Mouse (Mus musculus) heart, postnatal 0 days (tissue): ENCODE measurements around the gene Cfp. TPM values are rescaled to one million over a fixed set of nuclear protein-coding genes. Genes with fewer than 3 reads are reported as not detected.
A peak's percentile ranks its signal among the peaks of the same experiment; 100 is the strongest.

ENCODE experiments used
- ATAC-seq: fragments of 200-750 bp; cut with Nextera tagmentation; 2 replicates; pipeline ENCODE4 v1.8.0; 2017; ENCODE audit warnings: low read depth, moderate number of reproducible peaks, moderate library complexity; ENCODE audit not compliant: insufficient read depth
- DNase-seq: peaks from one replicate; pipeline ENCODE4 v3.0.0-alpha.2; 2016; ENCODE audit warnings: low spot score
- H3K27ac ChIP-seq: fragments of 300-500 bp; sonication (generic); 2 replicates; pipeline ENCODE4 v1.5.1; 2014; ENCODE audit warnings: low read depth, mild to moderate bottlenecking
- H3K27me3 ChIP-seq: fragments of 300-500 bp; sonication (generic); 2 replicates; pipeline ENCODE4 v1.6.1; 2014; ENCODE audit warnings: low read length, mixed read lengths; ENCODE audit not compliant: control insufficient read depth, insufficient read depth
- H3K36me3 ChIP-seq: fragments of 300-500 bp; sonication (generic); replicated peaks from 2 replicates; pipeline ENCODE4 v1.6.1; 2014; ENCODE audit warnings: low read length, mixed read lengths; ENCODE audit not compliant: control insufficient read depth, insufficient read depth
- H3K4me1 ChIP-seq: fragments of 300-500 bp; sonication (generic); 2 replicates; pipeline ENCODE4 v1.6.1; 2014; ENCODE audit warnings: antibody characterized with exemption; ENCODE audit not compliant: control insufficient read depth, insufficient read depth
- H3K4me2 ChIP-seq: fragments of 300-500 bp; sonication (generic); 2 replicates; pipeline ENCODE4 v1.6.1; 2014; ENCODE audit warnings: low read depth, mild to moderate bottlenecking, low read length, moderate library complexity
- H3K4me3 ChIP-seq: fragments of 300-500 bp; sonication (generic); 2 replicates; pipeline ENCODE4 v1.5.1; 2014; ENCODE audit warnings: low read depth, low read length
- H3K9ac ChIP-seq: fragments of 300-500 bp; sonication (generic); replicated peaks from 2 replicates; pipeline ENCODE4 v1.6.1; 2014; ENCODE audit warnings: low read depth, low read length, mixed read lengths
- H3K9me3 ChIP-seq: fragments of 300-500 bp; sonication (generic); replicated peaks from 2 replicates; pipeline ENCODE4 v1.6.1; 2016; ENCODE audit warnings: low read length; ENCODE audit not compliant: control insufficient read depth
- CTCF ChIP-seq: IDR thresholded peaks from 2 replicates; pipeline ENCODE4 v1.5.1; 2016; ENCODE audit warnings: antibody characterized with exemption, control low read depth, low read depth
- EP300 ChIP-seq: IDR thresholded peaks from 2 replicates; pipeline ENCODE4 v1.6.1; 2016; ENCODE audit warnings: antibody characterized with exemption, low read depth
- WGBS: fragments of 180-500 bp; shearing (Covaris S2); extraction: QIAGEN DNeasy Blood & Tissue Kit; methylation state at CpG from one replicate; pipeline ENCODE4 v1.1.7; 2014; 5-methylcytosine and 5-hydroxymethylcytosine counted together
- polyA plus RNA-seq: library from polyadenylated mRNA; unstranded; fragments of >200 nt; fragmentation: Nextera tagmentation; extraction: Ambion mirVana; gene quantifications from 2 replicates; pipeline ENCODE4 v1.2.1, GENCODE M21; 2015
- total RNA-seq: library from RNA; depleted of rRNA; stranded (reverse); fragments of >200 nt; gene quantifications from 2 replicates; pipeline ENCODE4 v1.2.3, GENCODE M21; 2014; ENCODE audit warnings: low replicate concordance; rRNA removed

Cfp gene
- 7.2 and 8.4 TPM in 2 replicates for total RNA-seq
- 3.2 and 3.7 TPM in 2 replicates for polyA plus RNA-seq

DNA sequence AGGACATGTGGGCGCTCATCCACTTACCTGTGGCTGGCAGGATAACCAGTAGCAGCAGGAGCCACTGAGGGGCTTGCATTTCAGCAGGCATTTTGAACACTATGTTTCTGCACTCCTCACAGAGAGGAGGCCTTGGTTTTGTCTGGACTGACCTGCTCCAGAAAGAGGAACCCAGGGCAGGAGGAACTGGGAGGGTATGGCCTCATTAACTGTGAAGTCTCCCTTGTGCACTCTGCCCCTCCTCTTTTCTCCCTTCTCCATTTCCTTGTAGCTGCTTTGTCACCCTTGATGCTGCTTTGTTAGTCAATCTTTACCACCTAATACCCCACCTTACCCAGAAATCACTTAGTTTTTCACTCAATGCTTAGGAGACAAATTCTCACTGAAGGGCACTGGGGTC lies at the start of gene Cfp:
Gene Cfp, minus strand, starts transcription at position 192 of the 400 bp plus-strand sequence.
- H3K27me3 ChIP-seq: no peaks in the 10 kb centered on the region
- H3K4me1 ChIP-seq: no peaks in the 10 kb centered on the region
- peaks cover 11% of the 10 kb centered on the region for H3K36me3 ChIP-seq
- H3K4me2 ChIP-seq: no peak within 1 kb of the TSS
- no peak within 1 kb of the TSS for H3K9ac ChIP-seq
- ATAC-seq (no peak), DNase-seq (no peak)
- WGBS: 93% methylated on average over 1 of the region's 1 CpGs
- TF ChIP-seq CTCF (no peak), EP300 (no peak)
- H3K9me3 ChIP-seq: no peaks in the 10 kb centered on the region
- H3K27ac ChIP-seq: no peak within 1 kb of the TSS
- H3K4me3 ChIP-seq: no peak within 1 kb of the TSS

- Histone ChIP-seq H3K9ac (no peak overlapping the region), H3K27ac (no peak overlapping the region), H3K9me3 (no peaks in the 10 kb centered on the region), H3K4me1 (no peaks in the 10 kb centered on the region), H3K4me3 (no peak overlapping the region), H3K4me2 (no peak overlapping the region), H3K27me3 (no peaks in the 10 kb centered on the region), H3K36me3 (no peaks in the 10 kb centered on the region)
- no peak for TF ChIP-seq EP300
- TF ChIP-seq CTCF: no peak
- DNase-seq (no peak), ATAC-seq (no peak)
- WGBS: 61% methylated on average over 1 of the region's 1 CpGs
These were observed 49.5 kb upstream of the Cfp start for GRCm38 (mm10) chrX:20980901-20981300.

DNA sequence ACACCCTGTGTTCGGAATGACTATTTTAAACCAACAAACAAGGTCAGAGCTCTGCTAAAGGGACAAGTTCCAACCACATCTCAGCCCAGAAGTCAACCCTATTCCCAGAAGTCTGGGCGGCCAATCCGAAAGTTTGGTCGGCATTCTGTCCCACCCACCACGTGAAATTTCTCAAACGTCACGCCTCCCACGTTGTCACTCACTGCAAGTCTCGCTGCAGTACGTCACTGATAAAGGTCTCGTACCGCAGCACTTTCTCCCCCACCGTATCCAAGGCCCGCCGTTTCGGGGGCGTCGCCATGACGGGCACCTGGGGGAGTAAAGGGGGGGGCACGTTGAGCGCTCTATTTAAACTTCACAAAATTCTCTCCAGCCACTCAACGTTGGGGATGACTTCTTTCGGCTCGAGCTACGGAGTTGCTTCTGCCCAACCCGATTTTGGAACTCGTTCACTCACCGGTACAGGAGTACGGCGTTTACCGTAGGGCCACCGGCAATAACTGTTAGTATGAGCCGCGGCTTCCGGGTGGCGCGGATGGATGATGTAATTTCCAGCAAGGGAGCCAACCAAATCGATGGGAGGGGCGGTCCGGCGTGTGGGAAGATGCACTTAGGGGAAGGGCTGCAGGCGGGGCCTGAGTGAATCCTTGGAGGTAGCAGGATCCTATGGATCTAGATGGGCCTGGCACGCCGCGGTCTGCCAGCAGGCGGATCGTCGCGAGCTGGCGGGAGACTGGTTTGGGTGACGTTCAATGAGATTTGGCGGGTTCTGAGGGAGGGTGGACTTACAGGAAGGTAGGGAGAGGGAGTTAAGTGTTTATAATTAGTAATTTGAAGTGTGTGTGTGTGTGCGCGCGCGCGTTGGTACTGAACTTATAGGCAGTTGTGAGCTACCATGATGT lies 30.4 kb upstream of the Cfp start, which contains the start of gene Uxt:
Gene Uxt, minus strand, starts transcription at position 541 of the 902 bp plus-strand sequence.
- Histone ChIP-seq H3K36me3 (0 out of 2 replicates have a peak, but pooled peaks cover 8% of the 10 kb centered on the region), H3K4me1 (no peaks in the 10 kb centered on the region), H3K9me3 (no peaks in the 10 kb centered on the region), H3K9ac (peak within 1 kb of the TSS; percentile 61; the same call in 1 of the 2 replicates), H3K4me3 (peak within 1 kb of the TSS; percentile 54), H3K27ac (peak within 1 kb of the TSS; percentile 91), H3K27me3 (no peaks in the 10 kb centered on the region), H3K4me2 (peak within 1 kb of the TSS; percentile 59)
- peak; percentile 82 for DNase-seq
- peak; percentile 96 for ATAC-seq
- no peak for TF ChIP-seq EP300
- peak; percentile 17; the same call in 1 of the 2 replicates for TF ChIP-seq CTCF
- WGBS: 13% methylated on average over 57 of the region's 57 CpGs

GRCm38 (mm10) chrX:20950191-20950880 lies 19.0 kb upstream of the Cfp start, which contains the start of gene Elk1:
Gene Elk1, minus strand, starts transcription at chrX:20950608.
- H3K4me3 ChIP-seq: peak within 1 kb of the TSS; percentile 69
- peak within 1 kb of the TSS; percentile 52 for H3K9ac ChIP-seq
- H3K27ac ChIP-seq: peak within 1 kb of the TSS; percentile 82
- DNase-seq: peak; percentile 93
- H3K27me3 ChIP-seq: no peaks in the 10 kb centered on the region
- H3K9me3 ChIP-seq: no peaks in the 10 kb centered on the region
- WGBS: 13% methylated on average over 27 of the region's 30 CpGs
- no peaks in the 10 kb centered on the region for H3K36me3 ChIP-seq
- TF ChIP-seq EP300 (no peak), CTCF (no peak)
- H3K4me2 ChIP-seq: peak within 1 kb of the TSS; percentile 60
- peak; percentile 97 for ATAC-seq
- H3K4me1 ChIP-seq: no peaks in the 10 kb centered on the region

DNA sequence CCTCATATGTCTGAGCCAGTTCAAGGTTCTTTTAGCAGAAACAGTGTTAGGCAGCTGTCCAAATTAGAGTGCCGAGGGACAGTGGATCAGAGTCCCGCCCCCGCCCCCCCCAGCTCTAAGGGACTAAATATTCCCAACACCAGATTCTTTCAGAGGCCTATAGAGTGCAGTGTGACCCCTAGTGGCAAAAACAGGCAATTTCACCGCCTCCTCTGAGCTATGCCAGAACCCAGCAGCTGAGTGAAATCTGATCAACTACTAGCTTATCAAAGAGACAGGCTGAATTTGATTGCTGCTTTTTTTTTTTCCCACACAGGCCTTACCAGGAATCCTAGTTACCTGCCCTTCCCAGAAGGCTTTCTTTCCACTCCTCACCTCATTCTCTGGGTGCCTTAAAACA lies 14.7 kb upstream of the Cfp start:
- no peaks in the 10 kb centered on the region for H3K36me3 ChIP-seq
- H3K27me3 ChIP-seq: no peaks in the 10 kb centered on the region
- no peaks in the 10 kb centered on the region for H3K4me1 ChIP-seq
- no peak overlapping the region for H3K4me2 ChIP-seq
- DNase-seq (peak; percentile 18), ATAC-seq (no peak)
- no peak overlapping the region for H3K4me3 ChIP-seq
- H3K9me3 ChIP-seq: no peaks in the 10 kb centered on the region
- no peak overlapping the region for H3K27ac ChIP-seq
- TF ChIP-seq EP300 (no peak), CTCF (peak; percentile 49)
- H3K9ac ChIP-seq: no peak overlapping the region
- WGBS: 10% methylated on average over 4 of the region's 4 CpGs
